Mouse (Mus musculus) heart, postnatal 0 days (tissue): ENCODE measurements around the gene Pgm3.

Experiments used
- CTCF ChIP-seq: IDR thresholded peaks from 2 replicates; pipeline ENCODE4 v1.5.1; 2016; ENCODE audit warnings: antibody characterized with exemption, control low read depth, low read depth
- EP300 ChIP-seq: IDR thresholded peaks from 2 replicates; pipeline ENCODE4 v1.6.1; 2016; ENCODE audit warnings: antibody characterized with exemption, low read depth

DNA sequence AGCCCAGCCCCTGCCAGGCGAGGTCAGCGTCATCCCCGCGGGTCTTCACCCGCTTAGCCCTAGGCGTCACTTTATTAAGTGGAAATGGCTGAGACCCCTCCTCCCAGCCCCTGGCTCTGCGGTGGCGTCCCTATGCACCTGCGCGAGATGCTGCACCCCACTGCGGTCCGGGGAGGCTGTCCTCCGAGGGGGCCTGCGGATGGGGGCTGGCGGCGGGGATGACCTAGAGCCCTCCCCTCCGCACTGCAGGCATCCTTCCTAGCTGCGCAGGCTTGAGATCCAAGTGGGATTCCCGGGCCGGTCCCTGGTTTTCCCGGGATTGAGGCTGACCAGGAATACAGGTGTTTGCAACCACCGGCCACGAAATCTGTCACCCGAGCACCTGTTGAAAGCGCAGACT, 554 bp upstream of the Pgm3 start:
- TF ChIP-seq CTCF (no peak), EP300 (no peak)
